Mouse (Mus musculus): ENCODE results near the gene Dnajb6. TPM values are rescaled to one million over a fixed set of nuclear protein-coding genes. Genes with fewer than 3 reads are reported as not detected.

Gene Dnajb6
- polyA plus RNA-seq, 1 experiment from 2014 or later = 299 TPM

GRCm38 (mm10) chr5:29816523-29817242, 81.2 kb downstream of the Dnajb6 start:
- 100% methylated on average over 5 of the region's 5 CpGs for WGBS
- no peaks in the 10 kb centered on the region for H3K4me1 ChIP-seq (replicated peaks)
- no peak overlapping the region for H3K4me3 ChIP-seq (replicated peaks)
- H3K27me3 ChIP-seq = no peaks in the 10 kb centered on the region
- H3K27ac ChIP-seq = no peak overlapping the region
- no peaks in the 10 kb centered on the region for H3K9me3 ChIP-seq
- H3K36me3 ChIP-seq = no peaks in the 10 kb centered on the region
- H3K9ac ChIP-seq (replicated peaks) = no peak overlapping the region
- ATAC-seq = no peak
- no peak overlapping the region for H3K4me2 ChIP-seq (replicated peaks)

GRCm38 (mm10) chr5:29817400-29817799, 81.9 kb downstream of the Dnajb6 start:
- no peaks in the 10 kb centered on the region for H3K27me3 ChIP-seq
- no peak overlapping the region for H3K27ac ChIP-seq
- H3K4me1 ChIP-seq (replicated peaks) = no peaks in the 10 kb centered on the region
- no peak for ATAC-seq
- H3K9me3 ChIP-seq = no peaks in the 10 kb centered on the region
- H3K4me2 ChIP-seq (replicated peaks) = no peak overlapping the region
- H3K36me3 ChIP-seq = no peaks in the 10 kb centered on the region
- H3K9ac ChIP-seq (replicated peaks) = no peak overlapping the region
- WGBS = 89% methylated on average over 5 of the region's 5 CpGs
- no peak overlapping the region for H3K4me3 ChIP-seq (replicated peaks)

GRCm38 (mm10) chr5:29818287-29818686, 82.8 kb downstream of the Dnajb6 start:
- H3K36me3 ChIP-seq = no peaks in the 10 kb centered on the region
- H3K27me3 ChIP-seq = no peaks in the 10 kb centered on the region
- H3K27ac ChIP-seq = no peak overlapping the region
- 91% methylated on average over 4 of the region's 4 CpGs for WGBS
- no peak overlapping the region for H3K9ac ChIP-seq (replicated peaks)
- H3K9me3 ChIP-seq = no peaks in the 10 kb centered on the region
- no peak overlapping the region for H3K4me3 ChIP-seq (replicated peaks)
- ATAC-seq = no peak
- no peak overlapping the region for H3K4me2 ChIP-seq (replicated peaks)
- no peaks in the 10 kb centered on the region for H3K4me1 ChIP-seq (replicated peaks)

GRCm38 (mm10) chr5:29824796-29825195, 89.3 kb downstream of the Dnajb6 start:
- ATAC-seq = no peak
- H3K9me3 ChIP-seq = no peaks in the 10 kb centered on the region
- 45% methylated on average over 3 of the region's 3 CpGs for WGBS
- H3K4me2 ChIP-seq (replicated peaks) = no peak overlapping the region
- H3K36me3 ChIP-seq = no peaks in the 10 kb centered on the region
- no peaks in the 10 kb centered on the region for H3K27me3 ChIP-seq
- H3K9ac ChIP-seq (replicated peaks) = no peak overlapping the region
- H3K4me3 ChIP-seq (replicated peaks) = no peak overlapping the region
- no peak overlapping the region for H3K27ac ChIP-seq
- H3K4me1 ChIP-seq (replicated peaks) = no peaks in the 10 kb centered on the region

- Histone ChIP-seq H3K27me3 (no peaks in the 10 kb centered on the region), H3K4me1 (replicated peaks) (no peaks in the 10 kb centered on the region), H3K27ac (no peak overlapping the region), H3K4me2 (replicated peaks) (no peak overlapping the region), H3K9me3 (no peaks in the 10 kb centered on the region), H3K4me3 (replicated peaks) (no peak overlapping the region), H3K9ac (replicated peaks) (no peak overlapping the region), H3K36me3 (no peaks in the 10 kb centered on the region)
- no peak for ATAC-seq
- 80% methylated on average over 4 of the region's 4 CpGs for WGBS
These were observed 91.3 kb downstream of the Dnajb6 start for GRCm38 (mm10) chr5:29826780-29827179.

- H3K27me3 ChIP-seq = no peaks in the 10 kb centered on the region
- no peaks in the 10 kb centered on the region for H3K9me3 ChIP-seq
- ATAC-seq = no peak
- H3K36me3 ChIP-seq = no peaks in the 10 kb centered on the region
- no peaks in the 10 kb centered on the region for H3K4me1 ChIP-seq (replicated peaks)
- H3K4me2 ChIP-seq (replicated peaks) = no peak overlapping the region
- no peak overlapping the region for H3K27ac ChIP-seq
- H3K9ac ChIP-seq (replicated peaks) = no peak overlapping the region
- 80% methylated on average over 3 of the region's 3 CpGs for WGBS
- H3K4me3 ChIP-seq (replicated peaks) = no peak overlapping the region
These were observed 107.1 kb downstream of the Dnajb6 start for GRCm38 (mm10) chr5:29842444-29843166.

GRCm38 (mm10) chr5:29845038-29845437, 109.5 kb downstream of the Dnajb6 start:
- Histone ChIP-seq H3K4me1 (replicated peaks) (no peaks in the 10 kb centered on the region), H3K27ac (no peak overlapping the region), H3K9me3 (no peaks in the 10 kb centered on the region), H3K36me3 (no peaks in the 10 kb centered on the region), H3K27me3 (no peaks in the 10 kb centered on the region), H3K4me2 (replicated peaks) (no peak overlapping the region), H3K9ac (replicated peaks) (no peak overlapping the region), H3K4me3 (replicated peaks) (no peak overlapping the region)
- WGBS = 76% methylated on average over 3 of the region's 3 CpGs
- ATAC-seq = no peak

GRCm38 (mm10) chr5:29847494-29847893, 112.0 kb downstream of the Dnajb6 start:
- no peak overlapping the region for H3K27ac ChIP-seq
- H3K27me3 ChIP-seq = no peaks in the 10 kb centered on the region
- no peaks in the 10 kb centered on the region for H3K9me3 ChIP-seq
- no peaks in the 10 kb centered on the region for H3K36me3 ChIP-seq
- no peak overlapping the region for H3K4me2 ChIP-seq (replicated peaks)
- no peak overlapping the region for H3K9ac ChIP-seq (replicated peaks)
- ATAC-seq = no peak
- 87% methylated on average over 5 of the region's 5 CpGs for WGBS
- no peaks in the 10 kb centered on the region for H3K4me1 ChIP-seq (replicated peaks)
- no peak overlapping the region for H3K4me3 ChIP-seq (replicated peaks)

- no peak overlapping the region for H3K4me2 ChIP-seq (replicated peaks)
- 86% methylated on average over 2 of the region's 2 CpGs for WGBS
- no peaks in the 10 kb centered on the region for H3K4me1 ChIP-seq (replicated peaks)
- no peak overlapping the region for H3K9ac ChIP-seq (replicated peaks)
- ATAC-seq = no peak
- H3K27me3 ChIP-seq = no peaks in the 10 kb centered on the region
- no peaks in the 10 kb centered on the region for H3K36me3 ChIP-seq
- H3K27ac ChIP-seq = no peak overlapping the region
- no peak overlapping the region for H3K4me3 ChIP-seq (replicated peaks)
- H3K9me3 ChIP-seq = no peaks in the 10 kb centered on the region
These were observed 112.6 kb downstream of the Dnajb6 start for GRCm38 (mm10) chr5:29848091-29848490.

GRCm38 (mm10) chr5:29852376-29852775, 116.9 kb downstream of the Dnajb6 start:
- H3K4me3 ChIP-seq (replicated peaks) = no peak overlapping the region
- WGBS = 74% methylated on average over 8 of the region's 8 CpGs
- H3K9me3 ChIP-seq = no peaks in the 10 kb centered on the region
- H3K36me3 ChIP-seq = no peaks in the 10 kb centered on the region
- no peaks in the 10 kb centered on the region for H3K27me3 ChIP-seq
- H3K27ac ChIP-seq = no peak overlapping the region
- no peak overlapping the region for H3K4me2 ChIP-seq (replicated peaks)
- no peak for ATAC-seq
- no peak overlapping the region for H3K9ac ChIP-seq (replicated peaks)
- H3K4me1 ChIP-seq (replicated peaks) = no peaks in the 10 kb centered on the region

GRCm38 (mm10) chr5:29853035-29853434, 117.5 kb downstream of the Dnajb6 start:
- no peaks in the 10 kb centered on the region for H3K36me3 ChIP-seq
- no peak for ATAC-seq
- WGBS = 90% methylated on average over 1 of the region's 1 CpGs

GRCm38 (mm10) chr5:29854376-29854775, 118.9 kb downstream of the Dnajb6 start:
- Histone ChIP-seq H3K4me2 (replicated peaks) (no peak overlapping the region), H3K36me3 (no peaks in the 10 kb centered on the region), H3K27ac (no peak overlapping the region), H3K27me3 (no peaks in the 10 kb centered on the region), H3K4me1 (replicated peaks) (no peaks in the 10 kb centered on the region), H3K9ac (replicated peaks) (no peak overlapping the region), H3K9me3 (no peaks in the 10 kb centered on the region), H3K4me3 (replicated peaks) (no peak overlapping the region)
- no peak for ATAC-seq
- WGBS = 83% methylated on average over 5 of the region's 5 CpGs

More at GRCm38 (mm10) chr5:29853035-29853434, 117.5 kb downstream of the Dnajb6 start:
- H3K27me3 ChIP-seq = no peaks in the 10 kb centered on the region
- no peaks in the 10 kb centered on the region for H3K9me3 ChIP-seq
- no peaks in the 10 kb centered on the region for H3K4me1 ChIP-seq (replicated peaks)
- no peak overlapping the region for H3K4me3 ChIP-seq (replicated peaks)
- no peak overlapping the region for H3K9ac ChIP-seq (replicated peaks)
- no peak overlapping the region for H3K27ac ChIP-seq
- H3K4me2 ChIP-seq (replicated peaks) = no peak overlapping the region

All from midbrain, embryonic 13.5 days (tissue).